Mouse (Mus musculus): ENCODE results near the gene Rbm8a. TPM values are rescaled to one million over a fixed set of nuclear protein-coding genes. Genes with fewer than 3 reads are reported as not detected.

Gene Rbm8a
- 106 and 114 TPM in 2 replicates for polyA plus RNA-seq (2015; fragmentation: Nextera tagmentation; extraction: Ambion mirVana)

GRCm38 (mm10) chr3:96629729-96630600 is at the start of gene Rbm8a:
Rbm8a (plus strand) TSS chr3:96629933.

GRCm38 (mm10) chr3:96593790-96594560 is 35.8 kb upstream of the Rbm8a start, which contains the start of gene Polr3gl:
Polr3gl (minus strand) TSS chr3:96594181.

DNA sequence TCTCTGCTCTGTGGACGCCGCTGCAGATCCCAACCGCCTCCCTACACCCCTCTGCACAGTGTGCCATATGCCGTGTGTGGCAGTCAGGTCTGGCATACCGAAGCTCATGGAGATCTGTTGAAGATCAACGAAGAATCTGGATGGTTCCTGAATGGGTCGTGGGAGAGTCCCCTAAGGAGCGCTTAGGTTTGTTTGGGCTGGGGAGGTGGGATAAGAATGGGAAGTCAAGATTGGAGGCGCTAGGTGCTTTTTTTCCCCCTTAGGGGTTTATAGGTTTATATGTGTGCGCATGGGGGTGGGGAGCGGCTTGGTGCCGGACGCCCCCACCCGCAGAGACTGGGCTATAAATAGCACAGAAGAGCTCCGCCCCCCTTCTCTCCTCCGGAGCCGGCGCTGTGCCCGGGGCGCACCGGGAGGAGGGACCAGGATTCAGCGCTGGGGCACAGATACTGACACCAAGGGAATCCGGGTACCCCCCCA is 33.5 kb upstream of the Rbm8a start, which contains the start of gene Ankrd34a:
Gene Ankrd34a, plus strand, starts transcription at position 409 of the 480 bp plus-strand sequence.

DNA sequence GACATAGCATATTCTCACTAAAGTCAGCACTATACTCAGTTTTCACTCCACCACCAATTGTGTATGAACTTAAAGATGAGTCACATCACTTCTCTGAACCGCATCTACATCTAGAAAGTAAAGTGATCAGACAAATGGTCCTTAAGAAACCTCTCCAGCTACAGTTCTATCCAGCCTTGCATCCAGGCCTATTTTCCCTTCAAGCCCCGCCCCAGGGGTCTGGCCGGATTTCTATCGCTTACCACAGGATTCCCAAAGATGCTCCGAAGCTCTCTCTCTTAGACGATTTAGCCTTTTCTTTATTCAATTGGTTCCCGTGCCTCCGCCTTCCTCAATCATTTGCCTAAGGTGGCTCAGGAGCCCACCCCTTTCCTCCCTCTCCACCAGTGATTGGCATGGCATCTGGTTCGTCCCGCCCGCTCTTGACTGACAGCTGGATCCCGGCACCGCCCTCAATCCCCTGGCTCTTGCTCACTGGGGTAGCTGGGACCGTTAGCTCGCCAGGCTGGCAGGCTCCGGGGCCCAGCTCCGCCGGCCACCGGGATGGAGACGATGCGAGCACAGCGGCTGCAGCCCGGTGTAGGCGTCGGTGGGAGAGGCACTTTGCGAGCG is 29.0 kb upstream of the Rbm8a start, which contains the start of gene Lix1l:
Gene Lix1l, plus strand, starts transcription at position 511 of the 612 bp plus-strand sequence.

GRCm38 (mm10) chr3:96634928-96635879 is 5.5 kb downstream of the Rbm8a start, which contains the start of the genes Pex11b and Gm42957:
Pex11b (plus strand) TSS chr3:96635376.
Gm42957 (plus strand) TSS chr3:96635474.

GRCm38 (mm10) chr3:96645018-96645649 is 15.4 kb downstream of the Rbm8a start, which contains the start of gene Itga10:
Itga10 (plus strand) TSS chr3:96645584.

GRCm38 (mm10) chr3:96669727-96670468 is 40.2 kb downstream of the Rbm8a start, which contains the start of gene Ankrd35:
Ankrd35 (plus strand) TSS chr3:96670131.

Other genes starting within 250 kb of the Rbm8a start
- gene BC107364, start 177.6 kb upstream of the Rbm8a start, polyA plus RNA-seq (2015; fragmentation: Nextera tagmentation; extraction: Ambion mirVana), result not detected in 2 replicates
- gene Hfe2, start 104.8 kb upstream of the Rbm8a start, polyA plus RNA-seq (2015; fragmentation: Nextera tagmentation; extraction: Ambion mirVana), result 0.08 TPM in 1 of 2 replicates, not detected in the other
- 163 and 201 TPM in 2 replicates for gene Txnip, start 72.0 kb upstream of the Rbm8a start, polyA plus RNA-seq (2015; fragmentation: Nextera tagmentation; extraction: Ambion mirVana)
- 0.48 and 0.51 TPM in 2 replicates for gene Gm16253, start 52.9 kb upstream of the Rbm8a start, polyA plus RNA-seq (2015; fragmentation: Nextera tagmentation; extraction: Ambion mirVana)
- gene Polr3gl, start 35.8 kb upstream of the Rbm8a start, polyA plus RNA-seq (2015; fragmentation: Nextera tagmentation; extraction: Ambion mirVana), result 23.0 and 30.8 TPM in 2 replicates
- 0.36 and 0.44 TPM in 2 replicates for gene Ankrd34a, start 33.3 kb upstream of the Rbm8a start, polyA plus RNA-seq (2015; fragmentation: Nextera tagmentation; extraction: Ambion mirVana)
- gene Lix1l, start 28.8 kb upstream of the Rbm8a start, polyA plus RNA-seq (2015; fragmentation: Nextera tagmentation; extraction: Ambion mirVana), result 2.2 and 2.4 TPM in 2 replicates
- gene Pex11b, start 5.4 kb downstream of the Rbm8a start, polyA plus RNA-seq (2015; fragmentation: Nextera tagmentation; extraction: Ambion mirVana), result 25.6 and 26.8 TPM in 2 replicates
- 0.04 TPM in 2 replicates for gene Gm42957, start 5.5 kb downstream of the Rbm8a start, polyA plus RNA-seq (2015; fragmentation: Nextera tagmentation; extraction: Ambion mirVana)
- 0.18 and 0.36 TPM in 2 replicates for gene Itga10, start 15.7 kb downstream of the Rbm8a start, polyA plus RNA-seq (2015; fragmentation: Nextera tagmentation; extraction: Ambion mirVana)
- 0.40 and 0.49 TPM in 2 replicates for gene Ankrd35, start 40.2 kb downstream of the Rbm8a start, polyA plus RNA-seq (2015; fragmentation: Nextera tagmentation; extraction: Ambion mirVana)
- gene Pias3, start 66.5 kb downstream of the Rbm8a start, polyA plus RNA-seq (2015; fragmentation: Nextera tagmentation; extraction: Ambion mirVana), result 13.2 and 18.1 TPM in 2 replicates
- gene Nudt17, start 78.6 kb downstream of the Rbm8a start, polyA plus RNA-seq (2015; fragmentation: Nextera tagmentation; extraction: Ambion mirVana), result 1.6 and 2.9 TPM in 2 replicates
- 21.1 and 22.0 TPM in 2 replicates for gene Polr3c, start 97.7 kb downstream of the Rbm8a start, polyA plus RNA-seq (2015; fragmentation: Nextera tagmentation; extraction: Ambion mirVana)
- 30.7 and 36.5 TPM in 2 replicates for gene Rnf115, start 97.7 kb downstream of the Rbm8a start, polyA plus RNA-seq (2015; fragmentation: Nextera tagmentation; extraction: Ambion mirVana)
- gene Pdzk1, start 199.4 kb downstream of the Rbm8a start, polyA plus RNA-seq (2015; fragmentation: Nextera tagmentation; extraction: Ambion mirVana), result not detected in 2 replicates
- gene Cd160, start 199.4 kb downstream of the Rbm8a start, polyA plus RNA-seq (2015; fragmentation: Nextera tagmentation; extraction: Ambion mirVana), result 1.2 and 2.6 TPM in 2 replicates